In the genomic region with DNA sequence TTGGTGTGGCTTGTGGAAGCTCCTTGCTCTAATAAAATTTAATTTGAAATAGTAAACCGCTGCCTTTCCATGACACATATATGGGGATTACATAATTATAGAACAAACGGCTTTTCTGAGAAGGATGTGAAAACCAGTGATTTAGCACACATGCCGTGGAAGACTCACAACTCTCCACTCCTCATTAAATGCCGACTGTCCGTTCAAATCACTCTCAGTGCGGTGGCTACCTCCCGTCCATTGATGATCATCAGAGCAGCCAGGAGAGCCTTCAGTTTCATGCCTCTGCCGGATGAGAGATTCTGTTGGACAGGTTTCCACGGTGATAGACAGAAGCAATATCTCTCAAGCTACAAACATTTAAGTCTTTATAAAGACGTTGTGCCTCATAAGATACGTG, we compare ENCODE assay signal across 17 mouse cellular contexts.
"Had no signal": no experiment of that assay in that cellular context is flagged by ENCODE, and none has a peak within 500 bp of the region (broad histone marks: within the 10 kb centered on the region; RNA-seq: fewer than 3 reads in every experiment).

No protein-coding gene starts in this region.

- H3K36me3 ChIP-seq: midbrain, embryonic 10.5 days; midbrain, embryonic 13.5 days; neural tube, embryonic 13.5 days; neural tube, embryonic 15.5 days; stomach, embryonic 15.5 days had no signal

- H3K4me1 ChIP-seq: neural tube, embryonic 13.5 days; stomach, embryonic 15.5 days had no signal

- H3K9ac ChIP-seq: liver, embryonic 14.5 days; lung, embryonic 14.5 days; midbrain, embryonic 13.5 days; neural tube, embryonic 13.5 days; neural tube, embryonic 15.5 days; stomach, embryonic 15.5 days had no signal

- H3K4me3 ChIP-seq: midbrain, embryonic 10.5 days; midbrain, embryonic 13.5 days; myocyte; neural tube, embryonic 13.5 days; neural tube, embryonic 15.5 days; stomach, embryonic 15.5 days had no signal

- H3K9me3 ChIP-seq: midbrain, embryonic 10.5 days; midbrain, embryonic 13.5 days; neural tube, embryonic 13.5 days; neural tube, embryonic 15.5 days; stomach, embryonic 15.5 days had no signal

- H3K27ac ChIP-seq: liver, embryonic 14.5 days; midbrain, embryonic 10.5 days; midbrain, embryonic 13.5 days; neural tube, embryonic 13.5 days; neural tube, embryonic 15.5 days; stomach, embryonic 15.5 days; stomach, postnatal 0 days had no signal

- H3K27me3 ChIP-seq: midbrain, embryonic 13.5 days; neural tube, embryonic 13.5 days; neural tube, embryonic 15.5 days; stomach, embryonic 15.5 days had no signal

- ATAC-seq: midbrain, embryonic 13.5 days; midbrain, embryonic 16.5 days had no signal

- H3K4me2 ChIP-seq: lung, embryonic 14.5 days; midbrain, embryonic 13.5 days; neural tube, embryonic 13.5 days; neural tube, embryonic 15.5 days; stomach, embryonic 15.5 days had no signal

- DNase-seq: lung, adult 18-20 months; lung, embryonic 14.5 days; lung, postnatal 10 days; lung, postnatal 4 days; right cerebral cortex, postnatal 14 days; thymus, adult 2 months; thymus, postnatal 25 days; thymus, postnatal 4 days had no signal
